Mouse (Mus musculus) skeletal muscle tissue, adult 2 months (tissue): ENCODE results near the gene 6330403K07Rik.

Experiments
- DNase-seq: peaks from one replicate; pipeline ENCODE4 v3.0.0-alpha.2; 2012; ENCODE audit warnings: low read depth, low spot score

Gene 6330403K07Rik

DNA sequence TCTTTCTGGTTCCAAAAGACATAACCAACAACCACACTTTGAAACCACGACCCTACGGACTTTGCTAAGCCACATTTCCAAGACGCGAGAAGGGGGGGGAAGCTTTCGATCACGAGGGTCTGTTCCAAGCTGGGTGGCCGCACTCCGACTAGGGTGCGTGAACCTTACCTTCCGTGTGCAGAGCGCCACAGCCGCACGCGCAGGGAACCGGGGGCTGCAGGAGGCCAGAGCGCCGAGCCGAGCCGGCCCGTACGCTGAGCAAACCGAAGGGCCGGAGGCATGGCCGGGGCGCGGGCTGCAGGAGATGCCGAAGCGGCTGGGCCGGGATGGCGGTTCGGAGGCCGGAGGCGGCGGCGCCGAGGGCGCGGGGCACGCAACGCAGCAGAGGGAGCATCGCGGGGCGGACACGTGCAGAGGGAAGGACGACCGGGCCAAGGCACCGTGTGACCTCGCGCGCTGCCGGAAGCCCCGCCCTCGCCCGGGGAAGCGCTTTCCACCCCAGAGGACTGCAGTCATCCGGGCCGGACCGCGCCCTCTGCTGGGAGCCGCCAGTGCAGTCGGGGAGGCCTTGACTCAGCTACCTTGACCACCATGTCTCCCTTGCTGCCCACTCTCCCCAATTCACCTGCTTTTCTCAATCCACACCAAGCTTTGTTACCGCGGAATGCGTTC, 50.6 kb downstream of the 6330403K07Rik start, which contains the start of gene C1qbp:
C1qbp (minus strand) TSS at position 470 of the 672 bp plus-strand sequence.
- DNase-seq: peak; percentile 87

DNA sequence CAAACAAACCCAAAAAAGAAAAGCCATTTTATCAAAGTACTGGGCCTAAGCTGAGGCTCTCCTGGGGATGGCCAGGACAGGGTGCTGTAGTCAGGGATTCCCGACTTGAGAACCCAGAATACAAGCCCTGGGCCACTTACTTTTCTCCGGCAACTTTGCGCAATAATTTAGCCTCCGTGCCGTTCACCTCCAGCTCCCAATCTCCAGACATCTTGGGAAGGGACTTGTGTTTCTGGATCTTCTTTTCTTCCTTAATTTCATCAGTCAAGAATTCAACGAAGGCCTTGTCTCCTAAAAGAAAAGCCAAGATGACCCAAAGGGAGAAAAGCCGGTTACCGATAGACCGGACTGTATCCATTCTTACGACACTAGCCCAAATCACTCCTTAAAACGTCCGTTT, 51.3 kb downstream of the 6330403K07Rik start:
- no peak for DNase-seq
